Mouse (Mus musculus) urinary bladder, adult 2 months (tissue): ENCODE results near the gene Yipf2. TPM values are rescaled to one million over a fixed set of nuclear protein-coding genes. Genes with fewer than 3 reads are reported as not detected.
"Not testable (repeated sequence)": the region's sequence is repeated elsewhere in the genome, so short reads cannot be mapped to it uniquely, and the experiment has no call there.

Experiments
- DNase-seq: peaks from one replicate; pipeline ENCODE4 v3.0.0; 2022; ENCODE audit warnings: low spot score
- polyA plus RNA-seq: library from polyadenylated mRNA; depleted of rRNA; stranded (reverse); fragments of >200 nt; gene quantifications from 2 replicates; pipeline ENCODE4 v1.2.3, GENCODE M21; 2012; rRNA removed

Gene Yipf2
- polyA plus RNA-seq, 1 experiment: 33.8 TPM

DNA sequence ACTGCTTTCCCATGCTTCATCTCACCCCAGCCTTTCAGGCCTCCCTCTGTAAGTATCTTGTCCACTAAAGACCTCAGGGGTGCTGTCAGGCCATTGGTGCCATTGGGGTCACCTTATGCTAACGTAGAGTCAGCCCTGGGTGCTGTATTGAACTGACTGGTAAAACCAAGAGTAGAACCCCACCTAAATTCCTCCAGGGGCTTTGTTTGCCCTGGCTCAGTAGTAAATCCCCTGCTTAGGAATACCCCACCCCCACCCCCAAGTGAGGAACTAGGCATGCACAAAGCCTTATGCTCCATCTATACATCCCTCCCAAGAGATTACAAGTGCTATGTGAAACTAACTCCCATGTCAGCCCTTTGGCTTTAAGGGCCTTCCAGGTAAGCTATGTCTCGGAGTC, 35.1 kb downstream of the Yipf2 start:
- DNase-seq: no peak

GRCm38 (mm10) chr9:21556996-21557395, 35.6 kb downstream of the Yipf2 start:
- DNase-seq: no peak

- DNase-seq: no peak
These were observed 37.4 kb downstream of the Yipf2 start for GRCm38 (mm10) chr9:21555198-21555742.

DNA sequence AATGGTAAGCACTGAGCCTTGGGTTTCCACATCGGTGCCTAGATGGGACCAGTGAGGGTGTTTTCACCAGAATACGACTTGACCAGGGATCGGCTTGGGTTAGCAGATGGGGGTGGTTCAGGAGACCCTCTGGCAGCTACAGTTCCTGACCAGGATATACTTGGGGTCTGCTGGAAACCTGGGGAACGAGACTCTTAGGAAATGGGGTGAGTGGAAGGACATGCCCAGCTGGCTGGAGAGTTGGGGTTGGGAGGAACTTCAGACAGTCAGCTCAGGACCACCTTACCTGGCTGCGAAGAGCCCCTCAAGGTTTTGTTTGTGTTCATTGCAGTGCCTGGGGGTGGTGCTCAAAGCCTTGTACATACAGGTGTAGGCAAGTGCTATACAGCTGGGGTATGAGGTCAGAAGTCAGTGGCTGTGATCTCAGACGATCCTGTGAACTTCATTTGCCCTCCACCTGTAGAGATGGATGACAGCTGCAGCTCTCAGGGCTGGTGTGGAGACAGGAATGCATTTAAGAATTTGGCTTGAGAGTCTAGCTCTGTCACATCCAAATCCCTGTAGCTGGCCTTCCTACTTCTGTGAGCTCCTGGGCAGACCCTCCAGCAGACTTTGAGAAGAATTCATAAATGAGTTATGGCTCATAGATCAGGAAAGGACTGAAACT, 38.9 kb downstream of the Yipf2 start:
- no peak for DNase-seq

GRCm38 (mm10) chr9:21551049-21551448, 41.6 kb downstream of the Yipf2 start:
- DNase-seq: no peak

DNA sequence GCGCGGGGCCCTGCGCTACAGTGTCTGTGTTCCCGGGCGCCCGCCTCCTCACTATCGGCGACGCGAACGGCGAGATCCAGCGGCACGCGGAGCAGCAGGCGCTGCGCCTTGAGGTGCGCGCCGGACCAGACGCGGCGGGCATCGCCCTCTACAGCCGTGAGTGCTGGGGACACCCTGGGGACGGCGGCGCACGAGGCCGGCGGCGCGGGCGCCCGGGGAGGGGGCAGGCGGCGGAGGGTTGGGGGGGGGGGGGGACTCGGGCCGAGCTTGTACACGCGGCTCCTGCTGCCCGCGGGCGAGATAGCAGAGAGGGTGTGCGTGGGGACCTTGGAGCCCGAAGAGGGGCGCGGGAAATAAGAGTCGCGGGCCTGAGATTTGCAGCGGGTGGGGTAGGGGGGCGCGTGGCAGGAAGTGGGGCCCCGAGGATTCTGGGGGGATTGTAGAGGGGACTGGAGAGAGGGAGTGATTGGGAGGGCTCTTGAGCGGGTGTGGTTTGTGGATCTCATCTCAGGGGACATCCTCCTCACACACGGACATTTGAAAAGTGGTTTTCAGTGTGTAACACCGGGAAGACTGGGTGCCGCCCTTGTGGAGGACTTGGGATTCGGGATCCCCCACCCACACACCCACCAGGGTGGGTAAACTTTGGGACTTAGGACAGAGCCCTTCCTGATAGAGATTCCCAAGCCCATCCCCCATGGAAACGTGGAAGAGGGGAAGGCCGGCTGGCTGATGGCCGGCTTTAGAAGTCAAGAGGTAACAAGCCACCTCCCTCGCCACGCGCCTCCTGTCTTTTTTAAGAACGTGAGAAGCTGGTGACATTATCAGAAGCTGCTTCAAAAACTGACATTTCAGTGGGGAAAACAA, 45.3 kb downstream of the Yipf2 start:
- DNase-seq: no peak

GRCm38 (mm10) chr9:21546789-21547074, 45.9 kb downstream of the Yipf2 start, which contains the start of gene Carm1:
TSS of gene Carm1 (plus strand) at chr9:21546894.
- peak; percentile 72 for DNase-seq

GRCm38 (mm10) chr9:21545916-21546788, 46.5 kb downstream of the Yipf2 start:
- DNase-seq: peak; percentile 93

- no peak for DNase-seq
These were observed 47.2 kb downstream of the Yipf2 start for GRCm38 (mm10) chr9:21545351-21545915.

GRCm38 (mm10) chr9:21542001-21542400, 50.6 kb downstream of the Yipf2 start:
- not testable (repeated sequence) for DNase-seq

GRCm38 (mm10) chr9:21539981-21540753, 52.5 kb downstream of the Yipf2 start:
- no peak for DNase-seq

Other genes with a start within 250 kb of the Yipf2 start
- gene Ilf3, start 225.0 kb downstream of the Yipf2 start, polyA plus RNA-seq: 43.9 and 48.5 TPM in 2 replicates
- 32.2 and 38.8 TPM in 2 replicates for gene Qtrt1, start 181.0 kb downstream of the Yipf2 start, polyA plus RNA-seq
- gene Dnm2, start 167.9 kb downstream of the Yipf2 start, polyA plus RNA-seq: 76.4 and 91.4 TPM in 2 replicates
- 32.2 and 36.4 TPM in 2 replicates for gene Tmed1, start 82.6 kb downstream of the Yipf2 start, polyA plus RNA-seq
- gene AB124611, start 66.7 kb downstream of the Yipf2 start, polyA plus RNA-seq: 5.5 and 5.7 TPM in 2 replicates
- gene Carm1, start 45.9 kb downstream of the Yipf2 start, polyA plus RNA-seq: 36.1 and 50.3 TPM in 2 replicates
- gene Timm29, start 106 bp downstream of the Yipf2 start, polyA plus RNA-seq: 30.5 and 32.5 TPM in 2 replicates
- gene Smarca4, start 23.3 kb upstream of the Yipf2 start, polyA plus RNA-seq: 56.6 and 63.0 TPM in 2 replicates
- gene Ldlr, start 130.7 kb upstream of the Yipf2 start, polyA plus RNA-seq: 29.2 and 35.7 TPM in 2 replicates
- gene Spc24, start 167.5 kb upstream of the Yipf2 start, polyA plus RNA-seq: 2.4 and 3.0 TPM in 2 replicates
- gene Kank2, start 205.9 kb upstream of the Yipf2 start, polyA plus RNA-seq: 44.6 and 77.0 TPM in 2 replicates
- gene Angptl8, start 242.7 kb upstream of the Yipf2 start, polyA plus RNA-seq: 1.2 and 2.0 TPM in 2 replicates